Mouse (Mus musculus): ENCODE data around the gene Bicd2.
A peak's percentile ranks its signal among the peaks of the same experiment; 100 is the strongest.
"Not testable (repeated sequence)": the region's sequence is repeated elsewhere in the genome, so short reads cannot be mapped to it uniquely, and the experiment has no call there.

Bicd2 gene

DNA sequence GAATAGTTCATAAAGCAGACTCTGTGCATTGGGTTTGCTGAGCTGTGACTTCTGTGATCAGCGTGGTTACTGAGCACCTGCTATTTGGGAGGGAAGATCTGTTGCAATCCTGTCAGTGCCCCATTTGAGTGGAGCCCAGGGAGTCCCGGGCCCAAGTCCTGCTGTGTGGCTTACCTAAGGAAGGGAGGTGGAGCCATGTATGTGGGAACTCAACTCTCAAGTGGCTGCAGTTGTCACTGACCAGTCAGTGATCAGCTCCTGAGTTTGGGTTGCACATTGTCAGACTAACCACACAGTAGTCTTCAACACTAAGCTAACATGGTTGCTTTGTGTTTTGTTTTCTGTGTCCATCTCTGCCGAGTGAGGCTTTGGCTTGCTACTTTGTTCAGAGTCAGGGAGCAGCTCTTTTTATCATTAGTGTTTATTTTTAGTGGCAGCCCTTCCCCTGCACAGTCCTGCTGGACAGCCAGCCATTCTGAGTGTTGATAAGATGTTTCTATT is 19.6 kb downstream of the Bicd2 start:
- no peak for DNase-seq (ENCODE audit: low spot score)

DNA sequence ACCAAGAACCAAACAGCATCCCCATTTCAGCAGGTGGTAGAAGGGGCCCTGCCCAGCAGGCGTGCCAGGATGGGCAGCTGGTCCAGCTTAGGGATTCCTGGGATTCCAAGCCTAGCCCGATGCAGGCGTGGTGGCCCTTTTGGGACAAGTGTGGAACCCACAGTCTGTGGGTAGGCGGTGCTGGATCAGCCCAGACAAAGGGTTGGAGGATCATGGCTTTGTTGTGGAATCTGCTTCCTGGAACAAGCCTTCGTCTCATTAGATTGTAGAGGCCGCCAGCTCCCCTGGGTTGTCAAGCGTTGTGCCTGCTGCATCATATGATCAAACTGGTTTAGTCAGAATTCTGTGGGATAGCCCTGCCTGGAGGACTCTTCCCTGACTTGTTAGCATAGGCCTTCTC is 21.0 kb downstream of the Bicd2 start:
- DNase-seq (ENCODE audit: low spot score) = no peak

DNA sequence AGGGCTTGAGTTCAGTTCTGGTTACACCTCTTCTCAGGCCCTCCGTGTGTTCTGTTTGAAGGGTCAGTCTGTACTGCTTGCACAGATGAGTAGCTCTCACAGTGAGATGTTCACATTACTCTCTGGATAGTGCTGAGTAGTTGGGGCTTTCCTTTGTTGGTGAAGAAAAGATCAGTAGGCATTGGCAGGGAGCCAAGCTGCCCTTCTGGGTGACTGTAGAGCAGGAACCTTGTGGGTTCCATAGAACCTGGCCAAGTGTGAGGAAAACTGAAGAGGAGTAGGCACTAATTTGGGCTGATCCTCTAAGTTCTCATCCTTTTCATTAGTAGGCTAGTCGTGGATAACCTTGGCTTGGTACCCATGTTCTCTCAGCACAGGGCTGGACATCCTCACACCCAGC is 21.4 kb downstream of the Bicd2 start:
- DNase-seq (ENCODE audit: low spot score) = no peak

DNA sequence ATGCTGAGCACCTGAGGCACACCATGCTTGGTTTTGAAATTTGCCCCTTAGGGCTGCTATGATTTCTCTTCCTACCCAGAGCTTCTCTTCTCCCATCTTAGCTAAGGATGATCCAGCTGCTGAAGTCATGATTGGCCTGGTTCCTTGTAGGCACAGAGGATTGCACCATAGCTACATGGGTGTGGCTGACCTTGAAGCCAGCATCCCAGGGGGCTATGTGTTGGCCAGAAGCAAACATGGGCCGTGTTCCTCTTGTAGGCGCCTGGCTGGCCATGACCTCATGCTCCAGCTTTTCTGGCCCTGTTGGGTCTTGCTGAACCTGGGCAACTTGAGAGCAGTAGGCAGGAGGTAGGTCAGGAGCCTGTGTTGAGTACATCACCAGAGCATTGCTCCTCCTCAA is 23.3 kb downstream of the Bicd2 start:
- DNase-seq (ENCODE audit: low spot score) = peak; percentile 50

DNA sequence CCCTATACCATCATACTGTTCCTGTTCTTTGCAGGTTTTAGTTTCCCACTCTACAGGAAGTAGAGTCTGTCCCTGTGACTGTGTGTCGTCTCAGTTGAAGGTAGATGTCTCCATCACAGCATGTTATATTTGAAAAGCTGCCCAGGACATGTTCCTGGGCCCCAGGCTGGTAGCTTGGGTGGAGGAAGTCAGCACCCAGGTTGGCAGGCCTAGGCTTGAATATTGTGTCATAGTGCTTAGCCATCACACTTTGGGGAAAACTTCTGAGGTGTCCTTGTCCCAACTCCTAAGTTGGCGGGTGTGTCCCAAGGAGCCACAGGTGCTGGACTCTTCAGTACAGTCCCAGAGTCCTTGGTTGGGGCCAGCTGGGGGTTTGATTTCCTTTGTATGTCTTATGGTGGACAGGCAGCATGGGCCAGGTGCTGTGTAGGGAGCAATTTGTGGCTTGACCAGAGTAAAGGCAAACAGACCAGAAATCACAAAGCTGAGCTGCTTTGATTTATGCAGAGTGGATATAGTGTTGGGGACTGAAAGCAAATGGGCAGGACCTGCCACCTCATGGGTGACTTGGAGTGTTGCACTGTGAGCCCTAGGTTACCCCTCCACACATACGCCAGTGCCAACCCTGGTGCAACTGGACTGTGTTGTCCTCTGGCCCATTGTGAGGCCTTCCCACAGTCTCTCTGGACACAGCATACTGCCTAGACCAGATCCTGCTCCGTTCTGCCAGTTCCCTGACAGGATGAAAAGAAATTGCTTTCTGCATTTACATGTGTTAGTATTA is 26.5 kb downstream of the Bicd2 start:
- no peak for DNase-seq (ENCODE audit: low spot score)

DNA sequence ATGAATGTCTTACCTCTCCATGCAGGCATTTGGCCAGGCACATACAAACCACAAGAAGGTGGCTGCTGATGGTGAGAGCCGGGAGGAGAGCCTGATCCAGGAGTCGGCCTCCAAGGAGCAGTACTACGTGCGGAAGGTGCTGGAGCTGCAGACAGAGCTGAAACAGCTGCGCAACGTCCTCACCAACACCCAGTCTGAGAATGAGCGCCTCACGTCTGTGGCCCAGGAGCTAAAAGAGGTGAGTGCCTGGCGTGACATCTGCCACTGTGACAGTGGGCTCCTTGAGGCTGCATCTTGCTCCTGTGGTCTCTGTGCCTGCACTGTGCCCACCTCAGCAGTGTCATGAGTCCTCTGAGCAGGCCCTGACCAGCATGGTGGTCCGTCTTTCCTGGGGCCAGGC is 28.0 kb downstream of the Bicd2 start:
- no peak for DNase-seq (ENCODE audit: low spot score)

DNA sequence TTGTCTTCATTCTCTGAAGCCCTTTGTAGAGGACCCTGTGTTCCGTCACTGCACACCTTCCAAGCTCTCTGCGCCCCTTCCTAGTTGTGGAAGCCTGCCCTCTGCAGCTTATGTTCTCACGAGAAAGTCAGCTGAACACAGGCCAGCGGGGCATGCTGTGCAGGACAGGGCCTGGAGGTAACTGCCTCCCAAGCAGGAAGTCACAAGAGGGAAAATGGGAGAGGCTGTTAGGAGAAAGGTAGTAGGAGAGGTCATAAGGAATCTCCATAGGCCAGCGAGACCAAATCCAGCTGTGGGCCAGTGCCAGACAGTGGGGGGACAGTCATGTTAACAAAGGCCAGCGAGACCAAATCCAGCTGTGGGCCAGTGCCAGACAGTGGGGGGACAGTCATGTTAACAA is 28.8 kb downstream of the Bicd2 start:
- DNase-seq (ENCODE audit: low spot score) = not testable (repeated sequence)

DNA sequence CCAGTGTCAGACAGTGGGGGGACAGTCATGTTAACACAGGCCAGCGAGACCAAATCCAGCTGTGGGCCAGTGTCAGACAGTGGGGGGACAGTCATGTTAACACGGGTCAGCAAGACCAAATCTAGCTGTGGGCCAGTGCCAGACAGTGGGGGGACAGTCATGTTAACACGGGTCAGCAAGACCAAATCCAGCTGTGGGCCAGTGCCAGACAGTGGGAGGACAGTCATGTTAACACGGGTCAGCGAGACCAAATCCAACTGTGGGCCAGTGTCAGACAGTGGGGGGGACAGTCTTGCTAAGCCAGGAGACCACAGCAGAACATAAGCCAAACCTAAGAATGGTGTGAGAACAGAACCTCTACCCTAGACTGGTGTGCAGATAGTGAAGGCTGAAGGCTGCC is 29.5 kb downstream of the Bicd2 start:
- not testable (repeated sequence) for DNase-seq (ENCODE audit: low spot score)

DNA sequence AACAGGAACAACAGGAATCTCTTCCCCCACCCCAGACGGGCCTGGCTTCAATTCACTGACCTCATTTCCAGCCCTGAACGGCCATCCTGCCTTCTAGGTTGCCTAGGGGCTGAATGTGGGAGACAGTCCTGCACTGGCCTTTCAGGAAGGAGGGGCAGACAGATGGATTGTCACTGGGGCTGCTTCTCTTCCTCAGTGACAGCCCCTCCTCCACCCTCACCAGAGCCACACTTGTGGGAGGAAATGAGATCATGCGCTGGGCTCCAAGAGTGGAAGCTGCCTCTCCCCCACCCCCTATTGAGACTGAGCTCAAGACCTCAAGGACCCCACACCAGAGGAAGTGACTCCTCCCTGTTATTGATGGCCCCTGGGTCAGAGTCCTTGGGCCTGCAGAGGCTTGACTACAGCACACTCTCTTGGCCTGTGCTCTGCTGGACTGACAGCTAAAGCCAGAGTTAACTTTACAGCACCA is 30.1 kb downstream of the Bicd2 start:
- no peak for DNase-seq (ENCODE audit: low spot score)

DNA sequence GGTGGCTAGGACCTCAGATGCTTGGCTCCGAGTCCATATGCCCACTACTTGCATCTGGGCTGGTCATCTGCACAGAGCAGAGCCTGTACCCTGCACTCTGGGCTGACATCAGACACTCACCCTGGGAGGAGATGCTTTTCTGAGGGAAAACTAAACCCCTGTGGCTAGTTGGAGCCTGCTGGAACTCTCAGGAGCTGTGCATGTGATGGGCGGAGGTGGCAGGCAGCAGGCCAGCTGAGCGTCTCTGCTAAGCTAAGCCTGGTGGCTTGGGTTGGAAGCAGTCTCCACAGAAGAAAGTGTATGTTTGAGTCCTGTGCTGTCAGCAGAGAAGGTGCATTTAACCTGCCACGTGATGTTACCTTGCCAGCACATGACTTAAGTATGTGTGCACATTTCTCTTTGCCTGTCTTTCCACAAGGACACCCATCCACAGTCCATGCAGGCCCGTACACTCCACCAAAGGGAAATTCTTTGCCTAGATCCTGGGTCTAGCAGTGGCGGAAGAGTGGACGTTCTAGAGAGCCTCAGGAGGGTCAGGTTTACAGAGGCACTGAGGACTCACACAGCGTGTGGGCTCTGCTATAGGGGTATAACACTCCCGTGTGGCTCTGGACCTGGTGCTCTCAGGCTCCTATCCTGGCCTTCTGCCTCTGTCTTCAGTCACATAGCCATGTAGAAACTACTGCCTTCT is 31.1 kb downstream of the Bicd2 start:
- DNase-seq (ENCODE audit: low spot score) = no peak

DNA sequence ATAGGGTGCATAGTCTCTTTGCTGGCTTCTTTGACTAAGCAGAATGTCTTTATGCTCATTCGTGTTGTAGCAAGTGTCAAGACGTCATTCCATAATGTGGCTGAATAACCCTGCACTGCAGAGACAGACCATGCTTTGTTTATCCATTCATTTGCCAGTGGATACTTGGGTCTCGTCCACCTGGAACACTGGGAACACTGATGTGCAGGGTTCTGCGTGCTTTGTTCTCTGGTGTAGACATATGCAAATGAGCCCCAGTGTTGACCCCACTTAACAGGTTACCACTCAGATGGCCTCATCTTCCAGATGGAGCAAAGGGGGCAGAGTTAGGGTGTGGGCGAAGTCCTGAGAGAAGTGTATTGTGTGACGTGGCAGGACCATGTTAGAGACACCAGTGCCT is 32.9 kb downstream of the Bicd2 start:
- no peak for DNase-seq (ENCODE audit: low spot score)

DNA sequence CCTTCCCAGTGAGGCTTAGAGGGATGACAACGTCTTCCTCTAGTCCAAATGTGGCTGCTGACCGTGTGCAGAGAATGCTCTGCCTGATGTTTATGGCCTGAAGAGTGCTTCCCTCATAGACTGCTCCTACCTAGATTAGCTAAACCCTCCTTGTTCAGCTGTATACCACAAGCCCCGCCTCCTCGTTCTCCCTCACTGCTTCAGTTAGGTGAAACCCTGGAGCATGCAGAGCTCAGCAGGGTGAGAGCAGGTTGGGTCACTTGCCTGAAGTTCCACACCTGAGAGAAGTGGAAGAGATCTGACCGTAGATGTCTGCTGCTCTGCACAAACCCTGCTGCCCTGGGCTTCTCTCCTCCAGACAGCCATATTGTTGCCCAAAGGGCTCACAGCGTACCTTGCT is 33.3 kb downstream of the Bicd2 start:
- DNase-seq (ENCODE audit: low spot score) = no peak

DNA sequence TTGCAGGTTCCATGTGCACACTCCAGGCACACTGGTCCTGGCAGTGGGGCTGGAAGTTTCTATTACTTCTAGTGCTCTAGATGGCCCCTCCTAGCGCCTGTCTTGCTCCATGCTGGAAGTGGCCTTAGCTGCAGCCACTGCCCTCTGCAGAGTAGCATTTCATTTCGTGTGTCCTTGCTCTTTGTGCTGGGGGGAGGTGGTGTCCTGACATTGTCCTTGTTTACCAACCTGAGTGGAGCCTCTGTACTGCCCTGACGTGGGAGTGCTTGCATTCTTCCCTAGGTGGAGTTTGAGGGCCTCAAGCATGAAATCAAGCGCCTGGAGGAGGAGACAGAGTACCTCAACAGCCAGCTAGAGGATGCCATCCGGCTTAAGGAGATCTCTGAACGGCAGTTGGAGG is 36.2 kb downstream of the Bicd2 start:
- DNase-seq (ENCODE audit: low spot score) = no peak

DNA sequence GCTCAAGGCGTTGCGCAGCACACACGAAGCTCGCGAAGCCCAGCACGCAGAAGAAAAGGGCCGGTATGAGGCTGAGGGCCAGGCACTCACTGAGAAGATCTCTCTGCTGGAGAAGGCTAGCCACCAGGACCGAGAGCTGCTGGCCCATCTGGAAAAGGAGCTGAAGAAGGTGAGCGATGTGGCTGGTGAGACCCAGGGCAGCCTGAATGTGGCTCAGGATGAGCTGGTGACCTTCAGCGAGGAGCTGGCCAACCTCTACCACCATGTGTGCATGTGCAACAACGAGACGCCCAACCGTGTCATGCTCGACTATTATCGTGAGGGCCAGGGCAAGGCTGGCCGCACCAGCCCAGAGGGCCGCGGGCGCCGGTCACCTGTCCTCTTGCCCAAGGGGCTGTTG is 37.9 kb downstream of the Bicd2 start:
- no peak for DNase-seq (ENCODE audit: low spot score)

DNA sequence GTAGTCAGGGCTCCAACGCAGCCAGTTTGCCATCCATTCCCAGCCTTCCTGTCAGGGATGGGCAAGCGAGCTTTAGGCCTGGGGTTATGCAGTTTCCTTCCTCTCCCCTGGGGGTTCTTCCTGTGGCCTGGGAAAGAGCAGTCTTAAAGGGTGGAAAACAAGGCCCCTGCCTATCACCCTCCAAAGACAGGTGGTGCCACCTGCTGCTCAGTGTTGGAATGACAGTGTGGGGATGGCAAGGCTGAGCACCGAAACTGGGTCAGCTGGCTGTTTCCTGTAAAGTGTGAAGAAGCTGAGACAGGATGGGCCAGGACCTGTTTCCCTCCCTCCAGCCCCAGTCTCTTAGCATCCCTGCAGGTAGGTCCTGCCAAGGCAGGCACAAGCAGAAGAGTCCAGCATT is 39.8 kb downstream of the Bicd2 start:
- DNase-seq (ENCODE audit: low spot score) = peak; percentile 87

DNA sequence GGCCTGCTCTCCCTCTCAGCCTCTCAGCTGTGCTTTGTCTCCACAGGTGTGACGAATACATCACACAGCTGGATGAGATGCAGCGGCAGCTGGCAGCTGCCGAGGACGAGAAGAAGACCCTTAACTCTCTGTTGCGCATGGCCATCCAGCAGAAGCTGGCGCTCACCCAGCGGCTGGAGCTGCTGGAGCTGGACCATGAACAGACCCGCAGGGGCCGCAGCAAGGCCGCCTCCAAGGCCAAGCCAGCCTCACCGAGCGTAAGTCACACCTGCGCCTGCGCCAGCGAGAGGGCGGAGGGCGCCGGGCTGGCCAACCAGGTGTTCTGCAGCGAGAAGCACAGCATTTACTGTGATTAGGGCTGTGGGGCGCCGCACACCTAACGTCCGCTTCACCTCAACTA is 41.6 kb downstream of the Bicd2 start:
- DNase-seq (ENCODE audit: low spot score) = no peak

DNA sequence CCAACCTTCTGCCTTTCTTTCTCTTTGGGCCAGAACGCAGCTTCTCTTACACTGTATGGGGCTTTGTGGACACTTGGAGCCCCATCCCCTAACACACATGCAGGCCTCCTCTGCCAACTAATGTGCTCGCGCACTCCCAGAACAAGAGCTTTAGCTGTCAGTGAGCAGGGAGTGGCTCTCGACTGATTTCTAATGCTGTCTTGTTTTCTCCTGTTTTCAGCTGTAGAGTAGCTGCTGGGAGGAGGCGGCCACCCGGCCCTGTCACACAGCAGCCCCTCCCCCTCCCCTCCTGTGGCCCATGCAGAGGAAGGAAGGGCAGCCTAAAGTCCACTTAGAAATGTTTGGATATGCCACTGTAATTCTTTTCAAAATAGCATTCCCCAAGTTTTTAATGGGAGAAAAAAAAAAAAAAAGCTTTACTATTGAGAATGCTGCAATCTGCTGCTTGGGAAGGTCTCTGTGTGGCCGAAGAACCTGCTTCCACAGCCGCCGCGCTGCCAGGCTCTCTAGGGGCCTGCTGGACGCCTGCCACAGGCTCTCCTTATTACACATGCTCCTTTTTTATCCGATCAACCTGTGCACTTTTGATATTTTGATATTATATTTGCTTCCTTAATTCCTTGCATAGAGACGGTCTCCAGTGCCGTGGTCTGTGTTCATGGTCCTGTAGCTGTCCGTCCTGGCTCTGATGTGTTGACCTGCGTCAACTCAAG is 43.5 kb downstream of the Bicd2 start:
- DNase-seq (ENCODE audit: low spot score) = no peak

DNA sequence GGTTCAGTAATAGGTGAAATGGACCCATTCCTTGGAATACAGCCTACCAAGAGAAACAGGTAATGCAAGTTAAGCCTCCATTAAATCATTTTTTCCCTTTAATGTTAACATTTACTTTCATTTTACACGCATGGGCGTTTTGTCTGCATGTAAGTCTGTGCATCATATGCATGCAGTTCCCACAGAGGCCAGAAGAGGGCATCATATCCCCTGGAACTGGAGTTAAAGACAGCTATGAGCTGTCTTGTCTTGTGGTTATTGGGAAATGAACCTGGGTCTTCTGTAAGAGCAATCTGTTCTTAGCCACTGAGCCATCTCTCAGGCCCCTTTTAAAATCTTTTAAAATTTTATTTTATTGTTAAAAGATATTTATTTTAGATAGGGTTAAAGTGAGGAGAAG is 50.0 kb downstream of the Bicd2 start:
- DNase-seq (ENCODE audit: low spot score) = no peak

DNA sequence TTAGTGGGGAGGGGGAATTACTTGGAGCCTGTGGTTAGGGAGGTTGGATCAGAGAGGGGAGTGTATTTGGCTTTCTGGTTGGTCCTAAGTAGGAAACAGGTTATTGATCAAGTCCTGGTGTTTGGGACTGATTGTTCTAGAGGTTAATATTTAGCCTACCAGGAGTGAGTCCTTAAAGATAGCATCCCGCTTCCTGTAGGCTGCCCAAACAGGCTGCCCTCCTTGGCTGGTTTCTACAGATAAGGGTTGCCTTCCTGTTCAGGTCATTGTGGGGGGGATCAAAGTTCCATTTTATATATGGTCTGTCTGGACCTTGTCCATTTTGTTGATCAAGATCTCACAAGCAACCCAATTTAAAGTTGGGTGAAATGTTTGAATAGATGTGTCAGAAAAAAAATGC is 52.2 kb downstream of the Bicd2 start:
- no peak for DNase-seq (ENCODE audit: low spot score)

DNA sequence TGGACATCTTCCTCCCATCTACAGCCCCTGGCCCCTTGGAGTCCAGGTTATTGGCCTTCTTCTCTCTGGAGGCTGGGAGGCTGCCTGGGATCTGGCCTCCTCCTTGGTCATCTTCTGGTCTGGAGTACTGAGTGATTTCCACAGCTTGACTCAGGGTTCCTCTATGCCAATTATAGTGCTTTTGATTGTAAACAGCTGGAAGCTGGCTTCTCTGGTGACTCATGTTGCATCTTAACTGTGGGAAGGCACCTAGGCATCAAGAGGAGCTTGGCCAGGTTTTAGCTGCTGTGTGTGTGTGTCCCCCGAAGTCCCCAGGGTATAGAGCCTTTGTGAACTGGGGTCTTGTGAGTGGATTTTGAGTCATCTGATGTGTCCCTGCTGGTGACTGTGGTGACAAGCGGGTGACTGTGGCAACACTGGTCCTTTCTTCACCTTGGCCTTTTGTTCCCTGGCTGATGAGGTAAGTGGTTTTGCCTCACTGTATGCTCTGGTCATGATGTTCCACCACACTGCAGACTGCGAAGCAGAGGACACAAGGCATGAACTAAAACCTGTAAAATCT is 53.6 kb downstream of the Bicd2 start:
- DNase-seq (ENCODE audit: low spot score) = no peak

DNA sequence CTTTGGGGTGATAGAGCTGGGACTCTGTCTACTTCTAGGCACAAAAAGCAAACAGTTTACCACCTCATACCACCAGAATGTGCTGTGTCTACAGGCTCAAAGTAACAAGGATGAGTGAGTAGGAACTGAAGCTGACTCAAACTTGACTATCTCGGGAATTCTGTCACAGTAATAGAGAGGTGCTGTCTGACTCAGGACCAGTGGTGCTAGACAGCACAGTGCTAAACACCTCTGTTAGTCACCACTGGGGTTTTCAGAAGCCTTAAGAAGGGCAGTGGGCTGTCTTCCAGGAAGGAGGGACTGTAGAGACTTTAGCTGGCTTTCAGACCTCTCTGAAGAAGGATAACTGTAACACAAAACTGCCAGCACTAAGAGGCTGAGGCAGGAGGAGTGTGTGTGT is 55.4 kb downstream of the Bicd2 start:
- DNase-seq (ENCODE audit: low spot score) = no peak

DNA sequence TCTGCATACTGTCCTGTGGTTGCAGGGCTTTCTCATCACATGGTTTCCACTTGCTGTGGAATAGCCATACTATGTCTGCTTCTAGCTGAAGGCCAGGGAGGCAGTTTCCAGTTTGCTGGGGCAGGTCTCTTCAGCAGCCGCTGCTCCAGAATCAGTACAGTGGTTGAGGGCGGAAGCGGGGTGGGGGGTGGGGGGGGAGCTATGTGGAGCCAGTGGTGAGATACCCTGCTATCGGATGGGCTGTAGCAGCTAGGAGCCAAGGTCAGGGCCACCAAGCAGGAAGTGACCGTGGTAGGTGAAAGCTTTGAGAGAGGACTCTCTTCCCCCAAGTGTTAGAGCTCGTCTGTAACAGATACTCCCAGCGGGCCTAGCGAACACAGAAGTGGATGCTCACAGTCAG is 56.8 kb downstream of the Bicd2 start:
- no peak for DNase-seq (ENCODE audit: low spot score)

DNA sequence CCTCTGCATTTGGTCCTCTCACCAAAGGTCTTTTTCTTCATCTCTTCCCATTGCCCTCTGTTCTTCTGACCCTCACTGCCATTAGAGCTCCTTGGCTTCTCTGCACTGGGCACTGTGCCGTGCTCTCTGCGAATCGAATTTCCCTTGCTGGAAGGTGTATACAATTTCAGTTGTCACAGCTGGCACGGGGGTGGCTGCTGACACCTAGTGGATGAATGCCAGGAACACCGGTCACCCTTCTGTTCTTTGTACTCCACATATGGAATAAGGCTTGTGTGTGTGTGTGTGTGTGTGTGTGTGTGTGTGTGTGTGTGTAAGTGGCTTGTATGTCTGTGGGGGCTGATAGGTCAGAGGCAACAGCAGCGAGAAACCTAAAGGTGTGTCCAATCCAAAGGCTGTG is 58.8 kb downstream of the Bicd2 start:
- DNase-seq (ENCODE audit: low spot score) = no peak
